Mouse (Mus musculus): ENCODE measurements at regions not wholly inside any gene's neighbourhood (a gene's known extent, or its start where the extent isn't known, plus 50 kb on each side); places are given as distances from the start of the nearest gene placed in this dataset.

- TF ChIP-seq CTCF (IDR thresholded peaks at IDR 0.05; ENCODE audit: insufficient read depth, low read depth, low read length), result no peak
- no peak for TF ChIP-seq POLR2A (IDR thresholded peaks at IDR 0.05; ENCODE audit: insufficient read depth, low read depth, low read length)
Measured at GRCm38 (mm10) chr1:76866304-76866968, 648.5 kb downstream of the Epha4 start.

Data from olfactory bulb, adult 2 months (tissue).